Comparison of ENCODE assay signal across 10 mouse cellular contexts in the genomic region with DNA sequence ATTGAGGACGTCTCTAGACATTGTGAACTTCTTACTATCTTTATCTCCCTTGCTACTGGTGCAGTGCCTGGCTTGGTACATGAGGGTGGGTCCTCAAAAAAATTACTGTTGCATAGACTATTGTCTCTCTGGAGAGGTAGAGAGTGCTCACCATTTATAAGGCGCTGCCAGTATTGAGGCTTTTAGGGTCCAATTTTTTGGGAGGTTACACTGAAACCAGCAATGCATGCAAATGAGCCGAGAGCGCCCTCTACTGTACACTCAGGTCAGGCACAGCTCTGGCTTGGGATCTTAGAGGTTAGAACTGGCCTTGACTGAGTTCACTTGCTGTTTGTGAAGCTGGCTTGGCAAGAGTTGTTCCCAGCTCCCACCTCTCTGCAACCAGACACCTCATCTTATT. TPM values are rescaled to one million over a fixed set of nuclear protein-coding genes. Genes with fewer than 3 reads are reported as not detected.
A peak's percentile ranks its signal among the peaks of the same experiment; 100 is the strongest.
DNase-seq lines count a peak whose midpoint lies in the region; ATAC-seq and TF ChIP-seq lines count a peak whose summit lies in the region.
"Had no signal": no experiment of that assay in that cellular context is flagged by ENCODE, and none has a peak within 500 bp of the region (broad histone marks: within the 10 kb centered on the region; RNA-seq: fewer than 3 reads in every experiment).

No protein-coding gene starts in this region.

- peaks cover 5% of the 10 kb centered on the region; the same call in 1 of the 2 replicates for H3K27me3 ChIP-seq in liver, embryonic 13.5 days
- H3K27me3 ChIP-seq in thymus, adult 2 months (ENCODE audit: control insufficient read depth, insufficient read depth, low read length), result no peaks in the 10 kb centered on the region
- H3K27me3 ChIP-seq: embryonic facial prominence, embryonic 12.5 days; stomach, embryonic 15.5 days had no signal

- no peak for TF ChIP-seq CTCF in thymus, adult 2 months (IDR thresholded peaks at IDR 0.05; ENCODE audit: borderline replicate concordance, control insufficient read depth, extremely low read depth, insufficient read depth, low read length, poor library complexity)

- TF ChIP-seq POLR2A in thymus, adult 2 months (IDR thresholded peaks at IDR 0.05; ENCODE audit: control insufficient read depth, extremely low read depth, insufficient read depth, low read length, poor library complexity), result no peak

- H3K4me1 ChIP-seq in liver, embryonic 13.5 days (replicated peaks), result no peaks in the 10 kb centered on the region
- H3K4me1 ChIP-seq in thymus, adult 2 months (replicated peaks; ENCODE audit: control insufficient read depth, insufficient read depth, low read length), result no peaks in the 10 kb centered on the region
- H3K4me1 ChIP-seq: stomach, embryonic 15.5 days had no signal

- H3K4me2 ChIP-seq in liver, embryonic 13.5 days, result no peak overlapping the region
- H3K4me2 ChIP-seq: embryonic facial prominence, embryonic 12.5 days; stomach, embryonic 15.5 days had no signal

- no peaks in the 10 kb centered on the region for H3K36me3 ChIP-seq in liver, embryonic 13.5 days
- no peaks in the 10 kb centered on the region for H3K36me3 ChIP-seq in thymus, adult 2 months (ENCODE audit: control insufficient read depth, insufficient read depth, low read length)
- H3K36me3 ChIP-seq: embryonic facial prominence, embryonic 12.5 days; stomach, embryonic 15.5 days had no signal

- DNase-seq in urinary bladder, adult 2 months (ENCODE audit: low spot score), result peak; percentile 43
- DNase-seq in urinary bladder, postnatal 10 days (ENCODE audit: low spot score), result no peak
- DNase-seq in cerebellum, postnatal 4 days (ENCODE audit: low spot score in 2 of 2), result peak; percentile 73 to 88
- peak; percentile 61 for DNase-seq in gastrocnemius, adult 18-20 months (ENCODE audit: low spot score)
- peak; percentile 58 for DNase-seq in kidney, adult 9 months
- DNase-seq in liver, embryonic 13.5 days, result peak; percentile 24
- DNase-seq in thymus, adult 2 months, result peak; percentile 40

- no peak overlapping the region for H3K9ac ChIP-seq in liver, embryonic 13.5 days
- H3K9ac ChIP-seq: embryonic facial prominence, embryonic 12.5 days; stomach, embryonic 15.5 days had no signal

- H3K27ac ChIP-seq in liver, embryonic 13.5 days, result no peak overlapping the region
- no peak overlapping the region for H3K27ac ChIP-seq in thymus, adult 2 months (ENCODE audit: control insufficient read depth, insufficient read depth, low read length)
- H3K27ac ChIP-seq: embryonic facial prominence, embryonic 12.5 days; stomach, embryonic 15.5 days had no signal

- H3K9me3 ChIP-seq in liver, embryonic 13.5 days (replicated peaks), result no peaks in the 10 kb centered on the region
- H3K9me3 ChIP-seq: embryonic facial prominence, embryonic 12.5 days; stomach, embryonic 15.5 days had no signal

- ATAC-seq in liver, embryonic 13.5 days (ENCODE audit: low read depth), result no peak
- peak; percentile 34; the same call in 1 of the 2 replicates for ATAC-seq in neutrophil, adult 5-6 weeks (ENCODE audit: extremely low read depth, insufficient number of reproducible peaks, low FRiP score, poor library complexity, severe bottlenecking)

- WGBS in liver, embryonic 13.5 days (ENCODE audit: insufficient replicate concordance), result 14% methylated on average over 4 of the region's 4 CpGs
- 20% methylated on average over 4 of the region's 4 CpGs for WGBS in thymus, adult 2 months

- no peak overlapping the region for H3K4me3 ChIP-seq in liver, embryonic 13.5 days (replicated peaks)
- H3K4me3 ChIP-seq in thymus, adult 2 months (ENCODE audit: control insufficient read depth, insufficient read depth, low read length), result no peak overlapping the region
- H3K4me3 ChIP-seq: embryonic facial prominence, embryonic 12.5 days; stomach, embryonic 15.5 days had no signal

RNA-seq across cellular contexts. Expression of a gene that starts 51.5 kb away (rescaled TPM):
- 0.03 and 0.04 TPM in 2 replicates for polyA plus RNA-seq in urinary bladder, adult 2 months (2012; rRNA removed)
- under 1 TPM in 1 of 2 experiments, not detected in 1; 0.11 TPM for total RNA-seq in gastrocnemius, adult 18-20 months (2021)
- polyA plus RNA-seq in liver, embryonic 13.5 days (2015; fragmentation: Nextera tagmentation; extraction: Ambion mirVana), result 0.09 TPM in 1 of 2 replicates, not detected in the other
- total RNA-seq in neutrophil, adult 5-6 weeks (2017), result under 0.01 TPM in 2 replicates
- polyA plus RNA-seq in thymus, adult 2 months (2012; rRNA removed), result 0.80 and 0.91 TPM in 2 replicates
